Mouse (Mus musculus) heart, postnatal 4 days (tissue): ENCODE results near the gene Vsig2. TPM values are rescaled to one million over a fixed set of nuclear protein-coding genes. Genes with fewer than 3 reads are reported as not detected.

Experiments used
- DNase-seq: peaks from one replicate; pipeline ENCODE4 v3.0.0; 2021
- total RNA-seq, 2 experiments: library from RNA; stranded (reverse); gene quantifications; 2 replicates each; pipeline ENCODE4 v1.2.3; 2021

Vsig2 gene
- total RNA-seq = 1 to 10 TPM; 6.4 to 7.9 TPM

DNA sequence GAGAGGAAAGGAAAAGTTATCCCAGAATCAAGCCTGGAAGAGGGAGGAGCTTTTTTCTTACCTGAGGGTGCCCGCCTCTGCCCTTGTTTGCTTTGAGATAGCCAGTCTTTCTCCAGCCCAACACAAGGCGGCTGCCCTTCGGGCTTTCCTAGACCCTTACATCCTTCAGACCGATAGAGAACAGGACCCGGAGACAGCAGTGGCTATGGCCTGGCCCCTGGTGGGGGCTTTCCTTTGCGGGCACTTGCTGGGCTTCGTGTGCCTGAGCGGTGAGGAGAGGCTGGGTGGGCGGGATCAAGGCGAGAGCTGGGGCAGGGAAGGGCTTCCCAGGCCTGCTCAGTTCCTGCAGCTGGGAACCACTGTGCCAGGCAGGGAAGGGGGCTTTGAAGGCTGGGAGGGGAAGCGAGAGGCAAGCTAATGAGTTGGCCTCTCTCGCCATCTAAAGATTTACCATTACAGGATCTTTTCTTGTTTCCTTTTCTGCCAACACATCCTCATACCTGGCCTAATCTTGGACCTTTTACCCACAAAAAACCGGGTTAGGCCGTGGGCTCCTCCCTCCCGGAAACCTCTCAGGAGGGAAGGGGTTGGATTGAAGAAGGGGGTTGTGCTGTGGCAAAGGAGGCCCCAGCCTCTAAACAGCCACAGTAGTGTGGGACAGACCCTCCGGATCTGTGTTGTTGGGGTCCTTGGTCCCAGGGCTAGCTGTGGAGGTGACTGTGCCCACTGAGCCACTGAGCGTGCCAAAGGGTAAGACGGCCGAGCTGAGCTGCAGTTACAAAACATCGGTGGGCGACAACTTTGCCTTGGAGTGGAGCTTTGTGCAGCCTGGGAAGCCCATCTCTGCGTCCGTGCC is at the start of gene Vsig2:
Gene Vsig2, plus strand, starts transcription at position 86 of the 856 bp plus-strand sequence.
- DNase-seq = no peak

DNA sequence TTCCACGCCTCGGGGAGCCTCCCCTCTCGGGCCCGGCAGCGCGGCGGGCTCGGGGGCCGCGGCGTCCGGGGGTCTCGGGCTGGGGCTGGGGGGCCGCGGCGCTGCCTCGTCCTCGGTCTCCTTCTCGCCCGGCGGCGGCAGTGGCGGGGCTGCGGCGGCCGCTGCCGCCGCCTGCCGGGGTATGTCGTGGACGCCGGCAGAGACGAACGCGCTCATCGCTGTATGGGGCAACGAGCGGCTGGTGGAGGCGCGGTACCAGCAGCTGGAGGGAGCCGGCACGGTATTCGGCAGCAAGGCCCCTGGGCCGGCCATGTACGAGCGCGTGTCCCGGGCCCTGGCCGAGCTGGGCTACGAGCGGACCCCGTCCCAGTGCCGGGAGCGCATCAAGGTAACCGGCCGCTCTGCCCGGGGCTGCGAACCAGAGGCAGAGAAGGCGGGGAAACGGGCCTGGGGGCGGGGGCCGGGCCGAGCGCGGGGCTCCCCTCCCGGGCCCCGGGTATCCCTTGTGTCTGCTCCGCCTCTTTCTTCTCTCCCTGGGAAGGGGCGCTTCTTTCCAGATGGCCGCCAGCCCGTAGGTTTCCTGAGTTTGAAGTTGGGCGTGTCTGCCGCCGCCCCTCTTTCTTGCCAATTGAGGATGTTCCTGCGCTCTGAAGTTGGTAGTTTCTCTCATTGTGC is 49.5 kb upstream of the Vsig2 start:
- DNase-seq = peak; percentile 59

DNA sequence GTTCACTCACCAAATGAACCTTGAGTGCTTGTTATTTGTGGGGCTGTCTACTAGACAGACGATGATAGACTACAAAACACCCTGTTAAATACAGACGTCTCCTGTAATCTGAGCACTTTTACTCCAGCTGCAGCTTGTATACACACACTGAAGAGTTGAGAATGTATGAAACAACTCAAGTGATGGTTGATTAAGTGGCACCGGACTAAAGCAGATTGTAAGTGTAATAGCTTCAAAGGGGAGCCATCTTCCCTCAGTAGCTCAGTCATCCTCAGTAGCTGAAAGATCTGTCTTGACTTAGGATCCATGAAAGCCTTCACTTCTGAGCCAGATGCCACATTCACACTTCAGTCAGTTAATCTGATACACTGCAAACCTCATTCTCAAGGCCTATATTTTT is 43.3 kb upstream of the Vsig2 start:
- DNase-seq = no peak

DNA sequence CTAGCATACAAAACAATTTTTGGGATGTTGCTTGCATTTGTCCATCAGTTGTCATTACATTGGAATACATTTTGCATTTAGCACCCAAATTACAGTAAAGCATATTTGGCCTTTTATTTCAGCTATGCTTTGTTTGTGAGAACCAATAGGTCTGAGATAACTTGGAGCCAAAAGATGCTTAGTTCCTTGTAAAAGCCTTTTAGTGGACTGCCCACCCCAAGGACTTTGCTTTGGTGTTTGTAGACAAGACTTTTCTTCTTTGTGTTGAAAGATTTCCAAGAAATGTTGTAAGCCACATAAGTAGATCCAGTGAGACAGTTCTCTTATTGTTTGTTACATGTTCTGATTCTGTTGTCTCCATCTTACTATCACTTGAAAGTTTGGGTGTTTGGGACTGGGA is 42.7 kb upstream of the Vsig2 start:
- no peak for DNase-seq

DNA sequence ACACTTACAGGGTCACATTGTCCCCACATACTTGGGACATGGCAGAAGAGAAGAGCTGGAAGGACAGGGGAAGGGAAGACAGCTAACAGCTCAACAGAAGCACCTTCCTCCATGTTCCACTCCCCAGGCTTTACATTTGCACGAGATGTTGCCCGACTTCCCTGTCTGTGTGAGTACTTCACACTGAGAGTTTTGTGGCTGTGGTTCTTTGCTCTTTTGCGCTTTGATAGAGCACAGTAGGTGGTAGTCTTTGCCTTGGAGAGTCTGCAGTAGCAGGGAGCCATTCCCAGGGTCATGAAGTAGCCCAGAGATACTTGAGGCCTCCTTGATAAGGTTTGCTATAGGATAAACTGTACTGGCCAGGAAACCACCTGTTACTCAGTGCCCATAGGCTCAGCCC is 38.9 kb upstream of the Vsig2 start:
- DNase-seq = no peak

DNA sequence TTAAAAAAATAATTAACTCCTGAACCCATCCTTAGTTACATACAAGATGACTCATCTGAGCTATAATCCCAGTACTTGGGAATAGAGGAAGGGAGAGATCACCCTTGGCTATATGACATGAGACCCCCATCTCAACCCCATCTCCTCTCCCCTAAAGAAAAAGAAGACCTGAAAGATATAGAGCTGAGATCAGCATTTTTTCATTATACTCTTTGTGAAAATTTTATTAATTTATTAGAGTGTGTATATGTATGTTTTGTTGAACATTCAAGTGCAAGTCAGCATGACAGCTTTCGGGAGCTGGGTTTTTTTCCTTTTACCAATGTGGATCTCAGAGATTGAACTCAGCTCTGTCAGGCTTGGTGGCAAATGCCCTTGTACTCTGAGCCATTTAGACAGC is 37.9 kb upstream of the Vsig2 start:
- no peak for DNase-seq

DNA sequence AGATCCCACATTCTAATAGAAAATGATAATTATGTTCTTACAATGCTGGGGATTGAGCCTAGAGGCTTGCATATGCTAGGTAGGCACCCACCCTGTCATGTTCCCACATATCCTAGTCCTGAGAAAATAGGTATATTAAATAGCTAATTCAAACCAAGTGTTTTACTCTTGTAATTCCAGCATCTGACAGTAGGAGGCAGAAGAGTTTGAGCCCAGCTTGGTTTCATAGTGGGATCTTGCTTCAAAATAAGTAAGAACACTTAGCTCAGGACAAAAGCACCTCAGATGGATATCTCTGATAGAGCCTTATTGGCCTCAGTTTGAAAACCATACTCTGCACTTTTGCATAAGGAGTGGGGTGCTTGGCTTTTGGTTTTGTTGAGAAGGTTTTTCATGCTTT is 34.7 kb upstream of the Vsig2 start:
- DNase-seq = no peak

DNA sequence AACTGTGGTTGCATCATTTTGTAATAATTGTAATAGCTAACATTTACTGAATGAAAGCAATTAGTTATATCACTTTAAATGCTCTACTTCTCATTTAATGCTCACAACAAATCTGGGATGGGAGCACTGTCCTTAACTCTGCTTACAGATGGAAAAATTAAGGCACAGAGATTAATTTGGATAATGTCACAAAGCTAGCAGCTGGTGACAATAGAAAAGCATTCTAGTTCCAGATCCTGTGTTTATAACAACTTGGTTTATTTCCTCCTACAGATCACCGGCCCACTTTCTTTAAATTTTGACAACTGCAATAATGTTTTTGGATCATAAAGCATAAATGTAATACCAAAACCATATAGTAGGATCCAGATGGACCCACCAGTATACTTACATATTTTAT is 33.0 kb upstream of the Vsig2 start:
- DNase-seq = no peak

DNA sequence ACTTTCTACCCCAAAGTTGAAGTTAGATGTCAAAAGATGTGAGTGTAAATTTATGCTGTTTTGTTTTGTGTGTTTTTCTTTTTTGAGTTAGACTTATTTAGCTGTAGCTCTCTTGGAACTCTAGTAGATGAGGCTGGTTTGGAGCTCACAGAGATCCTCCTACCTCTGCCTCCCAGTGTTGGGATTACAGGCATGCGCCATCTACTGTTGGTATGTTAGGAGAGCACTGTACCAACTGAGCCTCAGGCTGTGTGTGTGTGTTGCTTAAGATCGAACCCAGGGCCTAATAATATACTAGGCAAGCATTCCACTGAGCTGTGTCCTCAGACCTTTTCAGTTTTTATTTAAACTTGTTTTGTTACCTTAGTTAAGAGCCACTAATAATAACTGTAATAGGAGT is 27.0 kb upstream of the Vsig2 start:
- no peak for DNase-seq

DNA sequence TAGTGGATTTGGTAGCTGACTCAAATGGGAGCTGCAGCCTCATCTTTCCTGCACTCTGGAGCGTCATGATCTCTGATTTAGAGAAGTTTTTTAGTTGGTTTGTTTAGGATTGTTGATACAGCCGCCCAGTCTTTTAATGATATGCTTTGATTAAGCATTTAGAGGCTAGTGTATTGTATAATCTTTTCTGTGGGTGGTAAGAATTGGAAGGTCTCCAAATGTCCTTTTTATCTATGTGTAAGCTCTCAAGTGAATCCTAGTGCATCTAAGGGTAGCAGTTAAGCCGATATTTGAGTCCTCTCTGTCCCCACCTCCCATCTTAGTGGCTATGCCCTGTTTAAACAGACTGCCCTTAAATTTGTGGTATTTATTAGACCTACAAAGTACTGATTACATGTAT is 24.6 kb upstream of the Vsig2 start:
- DNase-seq = no peak

DNA sequence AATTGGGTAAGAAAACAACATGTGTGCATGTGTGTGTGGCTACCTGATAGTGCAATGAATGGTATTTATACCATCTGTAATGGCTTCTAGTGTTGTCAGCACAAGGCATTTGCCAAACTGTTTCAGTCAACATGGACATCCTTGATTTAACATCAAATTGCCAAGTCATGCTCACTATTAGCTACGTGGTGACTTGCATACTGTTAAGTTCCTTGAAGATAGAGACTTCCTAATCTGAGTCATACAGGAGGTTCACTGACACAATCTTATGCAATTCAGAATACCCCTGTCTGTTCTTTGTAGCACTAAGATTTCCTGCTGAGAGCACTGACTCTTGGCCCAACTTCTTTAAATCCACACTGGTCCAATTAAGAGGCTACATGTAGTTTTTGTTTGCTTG is 21.6 kb upstream of the Vsig2 start:
- DNase-seq = no peak

DNA sequence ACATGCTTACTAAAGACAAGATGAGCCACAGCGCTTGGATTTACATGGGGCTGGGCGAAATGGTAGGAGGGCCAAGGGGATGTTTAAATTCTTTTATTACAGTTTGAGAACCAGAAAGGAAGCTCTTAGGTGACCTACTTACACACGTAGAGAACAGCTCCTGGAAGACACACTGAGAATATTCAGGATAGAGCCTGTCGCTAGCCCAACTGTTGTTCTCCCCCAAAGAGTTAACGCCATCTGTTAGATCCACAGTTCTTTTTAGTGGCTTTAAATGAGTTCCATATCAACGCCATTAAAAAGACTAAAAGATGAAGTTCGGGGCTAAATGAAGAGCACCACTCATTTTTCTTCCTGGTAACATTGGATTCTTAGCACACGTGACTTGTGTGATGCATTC is 20.1 kb upstream of the Vsig2 start:
- DNase-seq = no peak

DNA sequence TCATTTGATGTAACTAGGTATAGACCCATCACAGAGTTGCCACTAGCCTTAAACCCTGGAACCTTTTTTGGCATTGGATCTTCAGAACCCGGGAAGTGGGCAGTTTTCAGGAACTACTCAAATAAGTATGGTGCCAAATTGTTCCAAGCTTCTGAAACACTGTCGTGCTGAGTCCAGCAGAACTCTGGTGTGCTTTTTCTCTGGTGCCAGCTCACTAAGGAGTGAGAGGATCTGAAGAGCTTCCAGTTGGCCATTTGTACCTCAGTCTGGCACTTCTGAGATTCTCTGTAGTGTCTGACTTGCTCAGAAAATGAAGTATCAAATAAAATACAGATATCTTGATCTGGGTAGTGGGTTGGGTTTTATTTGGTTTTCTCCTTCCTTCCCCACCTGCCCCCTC is 19.1 kb upstream of the Vsig2 start:
- DNase-seq = no peak

DNA sequence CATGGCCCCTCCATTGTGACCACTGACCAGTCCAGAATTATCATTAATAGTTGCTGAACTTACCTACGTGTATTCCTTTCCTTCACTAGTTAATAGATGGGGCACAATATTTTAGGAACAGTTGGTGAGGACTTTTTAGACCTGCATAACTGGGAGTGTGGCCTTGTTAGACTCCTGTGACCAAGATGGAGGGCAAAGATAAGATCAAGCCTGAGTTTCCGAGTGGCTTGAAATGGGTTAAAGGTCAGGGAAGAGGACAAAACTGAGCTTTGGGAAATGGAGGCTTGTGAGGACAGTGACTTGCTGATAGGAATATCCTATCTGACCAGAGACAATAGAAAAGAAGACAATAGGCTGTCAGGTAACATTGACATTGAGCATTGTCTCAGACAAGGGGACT is 13.6 kb upstream of the Vsig2 start:
- no peak for DNase-seq

DNA sequence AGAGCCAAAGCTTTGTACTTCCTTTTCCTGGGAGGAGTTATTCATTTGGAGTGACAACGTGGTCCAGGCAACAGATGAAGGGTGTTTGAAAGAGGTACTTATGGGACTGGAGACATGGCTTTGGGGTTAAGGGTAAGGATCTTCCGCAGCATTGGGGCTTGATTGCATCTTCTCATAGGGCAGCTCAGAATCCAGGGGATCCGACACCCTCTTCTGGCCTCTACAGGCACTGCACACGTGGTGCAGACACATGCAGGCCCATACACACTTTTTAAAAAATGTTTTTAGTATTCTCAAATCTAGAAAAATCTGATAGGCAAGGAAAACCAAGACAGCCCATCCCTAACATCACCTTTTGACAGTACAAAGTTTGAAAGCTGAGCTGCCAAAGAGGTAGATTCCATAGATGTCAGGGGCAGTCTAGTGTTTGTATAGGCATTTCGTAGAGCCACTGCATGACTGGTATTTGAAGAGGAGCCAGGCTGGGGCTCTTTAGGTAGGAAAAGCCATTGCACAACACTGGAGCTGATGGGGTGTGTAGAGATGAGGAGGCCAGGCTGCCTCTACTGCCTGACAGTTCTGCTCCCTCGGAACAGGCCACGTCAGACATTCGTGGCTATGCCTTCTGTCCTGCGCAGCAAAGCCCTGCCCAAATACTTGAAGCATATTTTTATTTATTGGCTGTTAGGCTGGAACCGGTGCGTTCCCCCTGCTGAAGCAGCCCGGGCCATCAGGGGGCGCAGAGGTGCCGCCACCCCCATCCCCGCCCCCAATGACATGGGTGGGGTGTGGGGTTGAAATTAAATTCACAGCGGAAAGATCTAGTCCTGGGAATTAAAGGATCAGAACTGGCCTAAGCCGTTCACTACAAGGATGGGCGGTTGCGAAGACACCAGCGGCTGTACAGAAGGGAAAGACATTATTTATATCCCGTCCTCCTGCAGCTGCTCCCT is 12.3 kb upstream of the Vsig2 start:
- peak; percentile 55 for DNase-seq

DNA sequence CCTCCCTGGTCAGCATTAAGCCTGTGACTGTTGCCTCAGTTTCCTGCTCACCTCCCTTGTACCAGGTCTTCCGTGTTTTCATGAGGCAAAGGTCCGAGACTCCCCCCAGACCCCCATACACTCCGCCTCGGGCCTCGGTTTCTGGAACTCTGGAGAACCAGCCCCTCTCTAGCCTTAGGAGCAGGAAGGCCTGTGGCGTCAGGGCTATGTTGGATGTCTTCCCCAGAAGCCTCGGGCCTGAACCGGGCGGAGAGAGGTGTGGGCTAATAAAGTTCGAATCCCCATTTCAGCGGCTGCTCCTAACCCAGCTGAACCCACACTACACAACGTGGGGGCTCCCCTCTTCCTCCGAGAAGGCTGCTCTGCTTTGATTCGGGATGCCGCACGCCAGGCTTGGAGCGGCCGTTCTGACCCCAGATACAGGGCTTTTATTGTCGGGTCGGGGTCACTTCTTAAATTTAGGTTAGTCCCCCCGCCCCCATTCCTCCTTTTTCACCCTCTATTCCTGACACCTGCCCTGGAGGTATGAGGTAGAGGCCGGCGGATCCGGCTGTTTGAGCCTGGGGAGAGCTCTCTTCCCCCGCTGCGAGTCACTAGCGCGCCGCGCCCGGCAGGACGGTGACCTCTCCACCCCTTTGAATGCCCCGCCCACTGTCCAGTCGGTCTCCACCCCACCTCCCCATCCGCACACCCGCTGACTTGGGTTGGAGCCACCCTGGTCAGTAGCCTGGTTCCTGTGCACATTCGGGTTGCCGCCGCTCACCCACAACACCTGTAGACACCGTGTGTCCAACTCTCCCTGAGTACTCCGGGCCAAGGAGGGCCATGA is 11.4 kb upstream of the Vsig2 start, which contains the start of gene Esam:
Gene Esam, plus strand, starts transcription at position 683 of the 829 bp plus-strand sequence.
- DNase-seq = peak; percentile 85

DNA sequence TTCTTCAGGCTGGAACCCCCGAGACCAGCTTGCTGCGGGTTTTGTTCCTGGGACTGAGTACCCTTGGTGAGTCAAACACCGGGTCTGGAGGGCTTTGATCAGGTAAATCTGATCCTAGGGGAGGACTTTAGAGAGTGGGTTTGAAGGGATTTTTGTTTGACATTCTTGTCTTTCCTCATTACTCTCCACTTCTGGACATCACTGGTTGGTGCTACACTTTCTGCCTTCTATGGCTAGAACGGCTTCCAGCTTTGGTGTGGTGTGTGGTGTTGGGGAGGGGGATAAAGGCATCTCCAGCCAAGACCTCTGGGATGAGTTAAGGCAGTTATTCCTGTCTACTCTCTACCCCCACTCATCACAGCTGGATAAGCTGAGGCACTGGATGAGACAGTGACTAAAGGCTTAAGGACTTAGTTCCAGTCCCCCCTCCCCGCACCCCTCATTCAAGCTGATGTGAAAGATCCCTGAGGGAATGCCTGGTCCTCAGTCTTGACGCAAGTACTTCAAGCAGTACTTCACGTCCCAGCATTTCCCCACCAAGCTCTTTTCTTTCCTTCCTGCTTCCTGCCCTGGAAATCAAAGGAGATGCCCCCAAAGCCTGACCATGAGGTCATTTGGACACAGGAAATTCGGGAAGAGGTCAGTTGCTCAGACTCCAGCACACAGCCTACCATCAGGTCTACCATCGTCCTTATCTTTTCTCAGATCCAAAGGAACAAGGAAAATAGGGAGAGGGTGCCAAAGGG is 10.7 kb upstream of the Vsig2 start:
- no peak for DNase-seq

DNA sequence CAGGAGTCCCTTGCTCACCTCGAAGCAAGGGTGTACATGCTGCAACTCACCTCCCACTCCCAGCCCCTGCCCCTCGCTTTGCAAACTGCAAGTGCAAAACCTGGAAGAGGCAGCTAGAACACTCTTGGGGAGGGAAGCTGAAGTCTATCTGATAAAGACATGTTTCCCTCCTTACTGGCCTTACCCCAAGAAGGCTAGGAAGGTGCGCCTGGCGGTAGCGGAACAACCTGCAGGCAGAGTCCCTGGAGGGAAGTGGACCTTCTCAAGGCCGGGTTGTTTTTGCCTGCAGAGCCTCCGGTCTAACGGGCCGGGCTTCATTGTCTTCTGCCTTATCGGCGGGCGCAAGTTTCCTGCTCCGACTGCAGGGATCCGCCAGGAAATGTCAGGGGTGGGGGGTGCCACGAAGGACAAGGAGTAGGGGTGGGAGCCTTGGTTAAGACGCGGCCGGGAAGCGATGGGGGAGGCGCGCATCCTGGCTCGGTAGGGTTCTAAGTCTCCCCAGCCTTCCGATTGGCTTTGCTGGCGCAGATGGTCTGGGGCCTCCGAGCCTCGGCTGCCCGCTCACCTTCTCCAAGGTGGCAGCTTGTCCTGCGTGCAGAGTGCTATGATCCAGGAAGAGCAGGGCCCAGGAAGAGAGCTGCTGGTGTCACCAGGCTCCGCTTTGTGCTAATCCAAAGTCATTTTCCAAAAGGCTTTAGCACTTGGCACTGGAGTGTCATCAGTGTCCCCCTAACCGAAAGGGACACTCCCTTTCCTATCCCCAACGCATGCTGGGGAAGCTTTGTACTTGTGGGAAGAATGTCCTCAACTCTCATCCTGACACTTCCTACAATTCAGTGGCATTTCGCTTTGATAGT is 8.8 kb upstream of the Vsig2 start:
- DNase-seq = peak; percentile 82

DNA sequence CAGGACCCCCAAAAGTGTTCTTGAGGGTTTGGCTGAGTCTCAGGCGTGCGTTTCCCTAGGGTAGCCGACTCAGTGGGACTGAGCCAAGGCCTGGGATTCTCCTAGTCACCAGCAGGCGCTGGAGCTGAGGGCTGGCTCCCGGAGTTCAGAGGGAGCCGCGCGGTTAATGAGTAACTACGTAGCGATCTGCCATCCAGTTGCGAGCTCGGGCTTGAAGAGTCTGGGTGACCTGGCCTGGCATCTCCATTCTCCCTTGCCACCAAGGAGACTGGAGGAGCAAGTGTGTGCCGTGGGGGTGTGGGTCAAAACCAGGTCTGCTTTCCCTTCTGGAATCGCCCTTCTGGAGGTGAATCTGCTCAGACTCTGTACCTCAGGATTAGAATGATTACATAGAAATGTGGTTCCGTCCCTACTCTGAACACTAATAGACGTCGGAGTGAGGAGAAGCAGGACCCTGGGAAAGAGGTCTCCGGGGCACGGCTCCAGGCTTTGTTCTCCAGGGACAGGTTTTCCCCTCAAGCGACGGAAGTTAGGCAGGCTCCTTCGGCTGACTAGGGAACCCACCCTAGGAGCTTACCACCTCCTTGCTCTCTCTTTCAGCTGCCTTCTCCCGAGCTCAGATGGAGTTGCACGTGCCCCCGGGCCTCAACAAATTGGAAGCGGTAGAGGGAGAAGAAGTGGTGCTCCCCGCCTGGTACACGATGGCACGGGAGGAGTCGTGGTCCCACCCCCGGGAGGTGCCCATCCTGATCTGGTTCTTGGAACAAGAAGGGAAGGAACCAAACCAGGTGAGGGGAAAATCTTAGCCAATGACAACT is 8.0 kb upstream of the Vsig2 start:
- peak; percentile 73 for DNase-seq
